Mouse (Mus musculus): ENCODE measurements around the gene Polr1c.

DNA sequence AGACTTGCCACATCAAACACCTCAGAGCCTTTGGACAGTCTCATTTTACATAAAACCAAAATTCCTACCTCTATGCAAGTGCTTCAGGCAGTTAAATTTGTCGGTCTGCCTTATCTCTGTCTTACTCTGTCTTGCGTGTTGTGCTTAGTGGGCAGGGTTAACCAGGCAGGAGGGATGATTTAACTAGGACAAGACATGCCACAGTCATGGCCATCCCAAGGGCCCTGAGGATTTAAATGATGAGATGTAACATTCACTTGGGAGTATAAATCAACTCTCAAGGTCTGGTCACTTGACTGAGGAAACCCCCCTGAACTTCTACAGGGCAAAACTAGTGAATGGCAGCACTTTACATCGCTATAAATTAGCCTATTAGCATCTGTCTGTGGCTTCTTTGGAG lies 26.3 kb downstream of the Polr1c start:
- TF ChIP-seq CTCF (IDR thresholded peaks at IDR 0.05; ENCODE audit: low read depth) (no peak), EP300 (optimal IDR thresholded peaks at IDR 0.05) (no peak)

Data from stomach, postnatal 0 days (tissue).